Mouse (Mus musculus): ENCODE measurements around the gene Fgf22.

GRCm38 (mm10) chr10:79803716-79804323 is 48.9 kb downstream of the Fgf22 start:
- no peak for TF ChIP-seq CTCF (IDR thresholded peaks at IDR 0.05; ENCODE audit: borderline replicate concordance, insufficient read depth, low read length)
- TF ChIP-seq POLR2A (IDR thresholded peaks at IDR 0.05; ENCODE audit: low read depth, low read length), result no peak
